Mouse (Mus musculus) intestine, embryonic 16.5 days (tissue): ENCODE results near the gene Timm8a2. TPM values are rescaled to one million over a fixed set of nuclear protein-coding genes. Genes with fewer than 3 reads are reported as not detected.

Source experiments
- ATAC-seq: fragments of 200-750 bp; cut with Nextera tagmentation; 2 replicates; pipeline ENCODE4 v1.8.0; 2017; ENCODE audit warnings: moderate TSS enrichment, moderate library complexity
- H3K27ac ChIP-seq: fragments of 300-500 bp; sonication (generic); 2 replicates; pipeline ENCODE4 v1.5.1; 2014; ENCODE audit warnings: mild to moderate bottlenecking, low read length
- H3K27me3 ChIP-seq: fragments of 300-500 bp; sonication (generic); replicated peaks from 2 replicates; pipeline ENCODE4 v1.6.1; 2014; ENCODE audit warnings: low read length, control low read depth, mixed read lengths; ENCODE audit not compliant: control insufficient read depth, insufficient read depth
- H3K36me3 ChIP-seq: fragments of 300-500 bp; sonication (generic); 2 replicates; pipeline ENCODE4 v1.6.1; 2014; ENCODE audit warnings: low read length, control low read depth; ENCODE audit not compliant: control insufficient read depth, insufficient read depth
- H3K4me1 ChIP-seq: fragments of 300-500 bp; sonication (generic); 2 replicates; pipeline ENCODE4 v1.6.1; 2014; ENCODE audit warnings: low read length, control low read depth, mixed read lengths; ENCODE audit not compliant: control insufficient read depth, insufficient read depth
- H3K4me2 ChIP-seq: fragments of 300-500 bp; sonication (generic); 2 replicates; pipeline ENCODE4 v1.6.1; 2014; ENCODE audit warnings: low read depth, low read length, control low read depth
- H3K4me3 ChIP-seq: fragments of 300-500 bp; sonication (generic); 2 replicates; pipeline ENCODE4 v1.5.1; 2014; ENCODE audit warnings: mild to moderate bottlenecking, low read length
- H3K9ac ChIP-seq: fragments of 300-500 bp; sonication (generic); 2 replicates; pipeline ENCODE4 v1.6.1; 2014; ENCODE audit warnings: low read depth, low read length
- H3K9me3 ChIP-seq: fragments of 300-500 bp; sonication (generic); 2 replicates; pipeline ENCODE4 v1.6.1; 2016; ENCODE audit warnings: low read length, control low read depth; ENCODE audit not compliant: control insufficient read depth
- WGBS: fragments of 180-500 bp; shearing (Covaris S2); extraction: QIAGEN DNeasy Blood & Tissue Kit; methylation state at CpG from one replicate; pipeline ENCODE4 v1.1.7; 2014; 5-methylcytosine and 5-hydroxymethylcytosine counted together
- polyA plus RNA-seq: library from polyadenylated mRNA; unstranded; fragments of >200 nt; fragmentation: Nextera tagmentation; extraction: Ambion mirVana; gene quantifications from 2 replicates; pipeline ENCODE4 v1.2.1, GENCODE M21; 2015

Timm8a2 gene
- polyA plus RNA-seq, 1 experiment from 2014 or later: not detected

- H3K4me3 ChIP-seq: no peak overlapping the region
- no peak overlapping the region for H3K9ac ChIP-seq
- no peak for ATAC-seq
- H3K9me3 ChIP-seq: no peaks in the 10 kb centered on the region
- H3K4me1 ChIP-seq: no peaks in the 10 kb centered on the region
- H3K27me3 ChIP-seq: no peaks in the 10 kb centered on the region
- no peak overlapping the region for H3K4me2 ChIP-seq
- no peak overlapping the region for H3K27ac ChIP-seq
- H3K36me3 ChIP-seq: no peaks in the 10 kb centered on the region; the same call in 1 of the 2 replicates
- 88% methylated on average over 13 of the region's 13 CpGs for WGBS
These were observed 41.8 kb upstream of the Timm8a2 start for GRCm38 (mm10) chr14:121992395-121993280.

GRCm38 (mm10) chr14:121993616-121994015 is 40.9 kb upstream of the Timm8a2 start:
- Histone ChIP-seq H3K4me3 (no peak overlapping the region), H3K27ac (no peak overlapping the region), H3K9me3 (no peaks in the 10 kb centered on the region), H3K4me2 (no peak overlapping the region), H3K27me3 (no peaks in the 10 kb centered on the region), H3K4me1 (no peaks in the 10 kb centered on the region), H3K36me3 (peaks cover 3% of the 10 kb centered on the region; the same call in 1 of the 2 replicates), H3K9ac (no peak overlapping the region)
- ATAC-seq: peak; percentile 21; the same call in 1 of the 2 replicates
- 78% methylated on average over 4 of the region's 4 CpGs for WGBS

GRCm38 (mm10) chr14:121994171-121994700 is 40.2 kb upstream of the Timm8a2 start:
- 92% methylated on average over 17 of the region's 17 CpGs for WGBS
- Histone ChIP-seq H3K4me2 (no peak overlapping the region), H3K9ac (no peak overlapping the region), H3K9me3 (no peaks in the 10 kb centered on the region), H3K36me3 (peaks cover 3% of the 10 kb centered on the region; the same call in 1 of the 2 replicates), H3K27me3 (no peaks in the 10 kb centered on the region), H3K4me1 (no peaks in the 10 kb centered on the region), H3K27ac (no peak overlapping the region), H3K4me3 (no peak overlapping the region)
- ATAC-seq: no peak

- no peaks in the 10 kb centered on the region for H3K4me1 ChIP-seq
- H3K9ac ChIP-seq: no peak overlapping the region
- H3K4me2 ChIP-seq: no peak overlapping the region
- no peak overlapping the region for H3K4me3 ChIP-seq
- no peaks in the 10 kb centered on the region for H3K27me3 ChIP-seq
- ATAC-seq: no peak
- H3K9me3 ChIP-seq: no peaks in the 10 kb centered on the region
- 92% methylated on average over 7 of the region's 7 CpGs for WGBS
- peaks cover 3% of the 10 kb centered on the region; the same call in 1 of the 2 replicates for H3K36me3 ChIP-seq
- no peak overlapping the region for H3K27ac ChIP-seq
These were observed 39.5 kb upstream of the Timm8a2 start for GRCm38 (mm10) chr14:121994846-121995556.

- H3K9ac ChIP-seq: no peak overlapping the region
- no peaks in the 10 kb centered on the region for H3K27me3 ChIP-seq
- peaks cover 3% of the 10 kb centered on the region; the same call in 1 of the 2 replicates for H3K36me3 ChIP-seq
- 88% methylated on average over 1 of the region's 1 CpGs for WGBS
- H3K9me3 ChIP-seq: no peaks in the 10 kb centered on the region
- H3K4me3 ChIP-seq: no peak overlapping the region
- no peak overlapping the region for H3K27ac ChIP-seq
- no peaks in the 10 kb centered on the region for H3K4me1 ChIP-seq
- ATAC-seq: no peak
- H3K4me2 ChIP-seq: no peak overlapping the region
These were observed 39.0 kb upstream of the Timm8a2 start for GRCm38 (mm10) chr14:121995557-121995870.

- H3K4me1 ChIP-seq: no peaks in the 10 kb centered on the region
- WGBS: 84% methylated on average over 8 of the region's 8 CpGs
- H3K27ac ChIP-seq: no peak overlapping the region
- H3K36me3 ChIP-seq: peaks cover 3% of the 10 kb centered on the region; the same call in 1 of the 2 replicates
- no peaks in the 10 kb centered on the region for H3K9me3 ChIP-seq
- H3K4me2 ChIP-seq: no peak overlapping the region
- H3K4me3 ChIP-seq: no peak overlapping the region
- no peak for ATAC-seq
- no peaks in the 10 kb centered on the region for H3K27me3 ChIP-seq
- H3K9ac ChIP-seq: no peak overlapping the region
These were observed 37.7 kb upstream of the Timm8a2 start for GRCm38 (mm10) chr14:121996786-121997185.

GRCm38 (mm10) chr14:121999455-121999854 is 35.0 kb upstream of the Timm8a2 start:
- Histone ChIP-seq H3K4me2 (no peak overlapping the region), H3K27me3 (no peaks in the 10 kb centered on the region), H3K9me3 (no peaks in the 10 kb centered on the region), H3K9ac (no peak overlapping the region), H3K4me3 (no peak overlapping the region), H3K27ac (no peak overlapping the region), H3K36me3 (0 out of 2 replicates have a peak, but pooled peaks cover 3% of the 10 kb centered on the region), H3K4me1 (no peaks in the 10 kb centered on the region)
- WGBS: 69% methylated on average over 8 of the region's 8 CpGs
- ATAC-seq: peak; percentile 57

- WGBS: 93% methylated on average over 17 of the region's 17 CpGs
- Histone ChIP-seq H3K9ac (no peak overlapping the region), H3K4me1 (no peaks in the 10 kb centered on the region), H3K27ac (no peak overlapping the region), H3K4me3 (no peak overlapping the region), H3K9me3 (no peaks in the 10 kb centered on the region), H3K27me3 (no peaks in the 10 kb centered on the region), H3K36me3 (0 out of 2 replicates have a peak, but pooled peaks cover 3% of the 10 kb centered on the region), H3K4me2 (no peak overlapping the region)
- ATAC-seq: no peak
These were observed 33.9 kb upstream of the Timm8a2 start for GRCm38 (mm10) chr14:122000346-122001105.

GRCm38 (mm10) chr14:122002224-122002623 is 32.2 kb upstream of the Timm8a2 start:
- 0 out of 2 replicates have a peak, but pooled peaks cover 3% of the 10 kb centered on the region for H3K36me3 ChIP-seq
- no peaks in the 10 kb centered on the region for H3K4me1 ChIP-seq
- WGBS: 93% methylated on average over 7 of the region's 7 CpGs
- H3K4me3 ChIP-seq: no peak overlapping the region
- H3K4me2 ChIP-seq: no peak overlapping the region
- H3K27me3 ChIP-seq: no peaks in the 10 kb centered on the region
- no peaks in the 10 kb centered on the region for H3K9me3 ChIP-seq
- ATAC-seq: no peak
- no peak overlapping the region for H3K27ac ChIP-seq
- H3K9ac ChIP-seq: no peak overlapping the region
